Mouse (Mus musculus) liver (tissue): ENCODE results near the gene Dcdc2a.

ENCODE experiments used
- DNase-seq: peaks from one replicate; pipeline ENCODE4 v3.0.0-alpha.2; 2020; ENCODE audit warnings: mixed read lengths

Gene Dcdc2a

DNA sequence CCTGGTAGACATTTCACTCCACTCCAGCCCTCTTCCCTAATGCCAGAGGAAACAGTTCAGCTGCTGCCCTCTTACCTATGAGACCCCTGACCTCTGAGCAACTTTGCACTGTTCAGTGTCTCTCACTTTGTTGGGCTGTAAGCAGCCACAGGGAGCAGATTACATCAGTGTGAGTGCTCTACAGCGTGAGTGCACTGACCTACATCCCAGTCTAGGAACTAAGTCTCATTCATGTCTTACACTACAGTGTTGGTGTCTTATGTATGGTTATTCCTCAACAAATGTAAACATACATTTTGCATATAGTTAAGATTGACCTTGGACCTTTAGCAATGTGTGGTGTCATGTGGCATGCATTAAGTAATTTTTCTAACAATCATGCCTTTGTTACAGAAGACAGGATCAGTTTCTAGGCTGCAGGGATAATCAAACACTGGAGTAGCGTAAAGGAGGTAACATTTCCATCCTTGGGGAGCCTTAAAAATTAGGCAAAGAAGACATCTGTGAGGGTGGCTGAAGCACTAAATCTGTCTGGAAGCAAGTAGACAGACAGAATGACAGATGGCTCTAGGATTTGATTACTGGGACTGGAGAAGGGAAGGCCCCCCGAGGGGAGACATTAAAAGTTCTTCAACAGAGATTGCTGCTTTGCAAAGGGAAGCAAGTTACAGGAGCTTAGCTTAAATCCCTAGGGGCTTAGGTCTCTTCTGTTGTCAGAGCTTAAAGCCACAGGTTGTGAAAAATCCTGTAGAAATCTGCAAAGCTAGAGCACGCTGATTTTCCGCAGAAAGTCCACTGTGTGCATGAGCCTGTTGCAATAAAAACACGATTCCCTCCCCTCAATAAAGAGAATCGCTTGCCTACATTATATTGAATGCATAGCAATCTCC, 130.9 kb downstream of the Dcdc2a start:
- DNase-seq, result no peak

DNA sequence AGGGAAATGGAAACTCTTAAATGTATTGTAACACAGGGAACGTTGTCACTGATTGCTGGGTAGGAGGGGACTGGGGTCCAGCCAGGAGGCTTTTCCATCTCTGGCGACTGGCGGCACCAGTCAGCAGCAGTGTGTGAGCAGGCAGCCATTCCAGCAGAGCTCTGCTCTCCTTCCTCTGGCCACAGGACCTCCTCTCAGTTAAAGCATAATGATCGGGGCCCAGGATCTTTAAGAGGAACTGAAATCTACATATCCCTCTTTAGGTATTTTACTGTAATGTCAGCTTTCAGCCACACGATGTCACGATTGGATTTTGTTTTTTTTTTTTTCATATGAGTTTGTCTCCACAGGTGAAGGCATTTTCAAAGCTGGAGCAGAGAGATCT, 131.5 kb downstream of the Dcdc2a start:
- DNase-seq, result no peak

GRCm38 (mm10) chr13:25189419-25190144, 133.8 kb downstream of the Dcdc2a start:
- peak; percentile 55 for DNase-seq

DNA sequence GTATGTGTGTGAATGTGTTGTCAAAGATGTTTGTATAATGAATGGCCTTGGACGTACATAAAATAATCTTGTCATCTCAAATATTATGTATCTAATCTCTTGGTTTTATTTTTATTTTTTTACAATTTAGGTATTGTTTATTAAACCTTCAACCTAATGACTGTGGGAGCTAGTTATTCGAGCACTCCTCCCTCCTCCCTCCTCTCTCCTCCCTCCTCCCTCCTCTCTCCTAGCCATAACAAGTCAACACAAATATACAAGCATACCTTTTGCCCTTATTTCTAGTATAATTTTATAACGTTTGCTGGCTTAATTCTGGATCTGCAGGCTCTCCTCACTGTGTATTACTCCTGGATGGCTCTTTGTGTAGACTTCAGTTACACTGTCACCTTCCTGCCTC, 134.4 kb downstream of the Dcdc2a start:
- DNase-seq, result no peak

GRCm38 (mm10) chr13:25195706-25196105, 139.9 kb downstream of the Dcdc2a start:
- no peak for DNase-seq

DNA sequence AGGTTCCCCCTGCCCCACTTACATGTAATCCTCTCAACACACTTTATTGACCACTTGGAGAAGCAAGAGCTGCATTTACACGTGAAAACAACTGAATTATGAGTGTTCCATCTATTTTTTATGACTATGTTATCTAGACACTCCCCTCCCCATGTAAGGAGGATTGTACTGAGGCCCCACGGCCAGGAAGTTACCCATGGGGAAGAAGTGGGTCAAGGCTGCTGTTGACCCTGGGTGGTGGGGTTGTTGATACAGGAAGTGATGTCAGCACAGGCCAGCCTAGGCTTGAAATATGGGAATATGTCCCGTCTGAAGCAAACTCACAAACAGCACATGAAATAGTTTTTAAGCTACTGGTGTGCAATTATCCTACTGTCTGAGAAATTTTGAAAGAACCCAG, 144.1 kb downstream of the Dcdc2a start:
- DNase-seq, result no peak

DNA sequence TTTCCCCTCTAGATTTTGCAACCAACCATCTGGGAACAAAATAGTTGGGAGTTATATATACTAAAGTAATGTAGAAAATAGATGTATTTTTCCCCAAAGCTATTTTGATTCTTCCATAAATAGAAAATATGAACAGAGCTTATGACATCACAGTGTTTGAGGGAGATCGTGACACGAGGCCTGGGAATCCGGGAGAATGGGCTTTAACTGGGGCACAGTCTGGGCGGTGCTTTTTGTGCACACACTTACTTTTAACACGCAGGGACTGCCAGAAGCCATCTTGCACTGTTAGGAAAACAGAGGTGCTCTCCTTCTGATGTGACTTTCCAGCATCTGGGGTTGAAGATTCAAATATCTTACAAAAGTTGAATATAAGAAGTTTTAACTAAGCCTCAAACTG, 151.1 kb downstream of the Dcdc2a start:
- DNase-seq, result no peak

- no peak for DNase-seq
These were observed 162.6 kb downstream of the Dcdc2a start for GRCm38 (mm10) chr13:25218394-25218793.

GRCm38 (mm10) chr13:25220186-25220787, 164.5 kb downstream of the Dcdc2a start:
- no peak for DNase-seq

GRCm38 (mm10) chr13:25251893-25252292, 196.1 kb downstream of the Dcdc2a start:
- no peak for DNase-seq

DNA sequence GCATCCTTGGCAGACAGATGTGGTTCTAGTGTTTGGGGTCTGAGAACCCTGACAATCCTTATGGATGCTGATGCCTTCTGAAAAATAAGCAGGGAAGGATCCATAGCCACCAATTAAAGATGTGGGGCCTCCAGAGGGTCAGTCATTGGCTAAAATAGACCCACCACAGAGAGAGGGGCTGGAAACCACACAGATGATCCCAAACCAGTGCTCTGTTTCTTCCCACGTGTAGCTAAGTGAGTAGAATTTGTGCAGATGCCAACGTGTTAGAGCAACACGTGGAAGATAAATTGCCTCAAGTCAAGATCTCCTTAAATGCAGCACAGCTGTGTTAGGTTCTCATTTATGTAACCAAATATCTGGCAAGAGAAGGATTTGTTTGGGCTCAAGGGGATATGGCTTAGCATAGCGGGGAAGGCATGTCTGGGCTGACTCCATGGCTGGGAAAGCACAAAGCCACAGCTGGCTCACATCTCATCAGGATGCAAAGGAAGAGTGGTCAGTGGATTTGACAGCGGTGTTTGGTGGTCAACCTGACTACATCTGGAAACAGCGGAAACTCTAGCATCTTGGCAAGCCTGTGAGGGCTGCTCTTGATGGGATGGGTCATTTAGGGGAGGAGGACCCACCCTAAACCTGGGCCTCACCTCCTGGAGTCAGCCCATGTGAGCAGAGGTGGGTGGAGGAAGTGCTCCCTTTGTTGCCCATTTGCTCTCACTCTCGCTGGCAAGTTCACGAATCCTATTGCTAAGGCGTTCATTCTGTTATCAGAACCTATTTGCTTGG, 198.9 kb downstream of the Dcdc2a start:
- no peak for DNase-seq

DNA sequence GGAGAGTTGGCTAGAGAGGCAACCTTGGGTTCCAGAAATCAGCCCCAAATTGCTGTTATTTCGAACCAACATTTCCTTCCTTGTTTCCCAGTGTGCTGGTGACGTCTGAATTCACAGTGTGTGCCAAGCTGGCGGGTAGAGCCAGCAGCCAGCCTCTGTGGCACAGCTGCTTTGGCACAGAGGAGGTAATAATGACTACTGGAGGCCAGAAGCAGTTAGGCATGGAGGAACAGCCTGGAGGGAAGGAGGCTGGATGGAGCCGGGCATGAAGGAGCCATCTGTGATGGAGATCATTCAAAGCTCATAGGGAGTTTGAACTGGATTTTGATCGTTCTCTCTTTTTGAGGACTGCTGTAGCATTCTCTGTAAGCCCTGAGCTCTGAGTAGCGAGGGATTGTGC, 201.8 kb downstream of the Dcdc2a start:
- no peak for DNase-seq
